Mouse (Mus musculus): ENCODE results near the gene Npff. TPM values are rescaled to one million over a fixed set of nuclear protein-coding genes. Genes with fewer than 3 reads are reported as not detected.

The Npff gene
- polyA plus RNA-seq, 1 experiment from 2014 or later = 7.1 TPM

DNA sequence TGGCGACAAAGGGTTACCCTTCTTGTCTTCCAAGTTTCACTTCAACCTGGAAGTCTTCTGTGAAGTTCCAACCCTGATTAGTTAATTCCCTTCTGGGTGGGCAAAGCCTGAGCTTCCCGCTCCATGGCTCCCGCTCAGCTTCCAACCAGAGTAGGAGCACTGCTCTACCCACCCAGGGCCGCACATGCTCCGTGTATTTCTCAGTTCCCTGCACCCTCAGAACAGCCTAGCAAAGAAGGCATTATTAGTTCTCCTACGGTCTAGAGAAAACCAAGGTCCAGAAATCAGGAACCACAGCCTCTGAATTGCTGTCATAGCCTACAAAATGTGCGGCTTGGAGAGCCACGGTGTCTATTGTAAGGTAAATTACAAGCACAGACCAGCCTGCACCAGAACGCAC is 14.6 kb downstream of the Npff start:
- Histone ChIP-seq H3K27me3 (no peaks in the 10 kb centered on the region), H3K27ac (peak overlapping the region; percentile 92), H3K4me1 (replicated peaks) (peaks cover 69% of the 10 kb centered on the region), H3K9ac (peak overlapping the region; percentile 81), H3K9me3 (no peaks in the 10 kb centered on the region), H3K36me3 (peaks cover 19% of the 10 kb centered on the region), H3K4me3 (peak overlapping the region; percentile 62), H3K4me2 (peak overlapping the region; percentile 80)
- peak; percentile 65 for ATAC-seq (ENCODE audit: low FRiP score)
- WGBS = 4% methylated on average over 9 of the region's 9 CpGs

- WGBS = 89% methylated on average over 3 of the region's 3 CpGs
- H3K4me2 ChIP-seq = no peak overlapping the region
- peaks cover 52% of the 10 kb centered on the region for H3K4me1 ChIP-seq (replicated peaks)
- H3K27ac ChIP-seq = no peak overlapping the region
- H3K9me3 ChIP-seq = no peaks in the 10 kb centered on the region
- H3K4me3 ChIP-seq = no peak overlapping the region
- H3K27me3 ChIP-seq = no peaks in the 10 kb centered on the region
- ATAC-seq (ENCODE audit: low FRiP score) = no peak
- no peak overlapping the region for H3K9ac ChIP-seq
- peaks cover 36% of the 10 kb centered on the region for H3K36me3 ChIP-seq
These were observed 16.4 kb downstream of the Npff start for GRCm38 (mm10) chr15:102508336-102508735.

GRCm38 (mm10) chr15:102507561-102507960 is 17.2 kb downstream of the Npff start:
- Histone ChIP-seq H3K4me1 (replicated peaks) (peaks cover 45% of the 10 kb centered on the region), H3K27me3 (no peaks in the 10 kb centered on the region), H3K9me3 (no peaks in the 10 kb centered on the region), H3K27ac (no peak overlapping the region), H3K9ac (no peak overlapping the region), H3K36me3 (peaks cover 44% of the 10 kb centered on the region), H3K4me3 (no peak overlapping the region), H3K4me2 (no peak overlapping the region)
- no peak for ATAC-seq (ENCODE audit: low FRiP score)

DNA sequence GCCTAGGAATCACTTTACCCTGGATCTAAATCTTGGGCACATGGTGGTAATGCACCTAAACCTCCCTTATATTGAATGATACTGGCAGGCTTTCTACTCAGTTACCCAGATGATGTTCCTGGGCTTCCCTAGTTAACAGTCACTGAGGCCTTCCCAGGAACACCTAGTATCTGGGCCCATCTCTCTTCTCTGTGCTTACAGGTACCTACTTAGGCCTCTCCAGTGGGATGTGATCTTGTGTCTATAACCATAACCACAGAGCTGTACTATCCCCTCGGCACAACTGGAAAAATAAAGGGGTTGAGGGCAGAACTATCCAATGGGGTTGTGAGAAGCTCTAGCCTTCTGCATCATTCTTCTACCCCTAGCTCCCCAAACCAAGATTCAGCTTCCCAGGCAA is 17.9 kb downstream of the Npff start:
- H3K36me3 ChIP-seq = peaks cover 51% of the 10 kb centered on the region
- H3K4me1 ChIP-seq (replicated peaks) = peaks cover 38% of the 10 kb centered on the region
- no peak overlapping the region for H3K27ac ChIP-seq
- H3K27me3 ChIP-seq = no peaks in the 10 kb centered on the region
- H3K9ac ChIP-seq = no peak overlapping the region
- ATAC-seq (ENCODE audit: low FRiP score) = no peak
- H3K9me3 ChIP-seq = no peaks in the 10 kb centered on the region
- no peak overlapping the region for H3K4me2 ChIP-seq
- H3K4me3 ChIP-seq = no peak overlapping the region
- 100% methylated on average over 1 of the region's 1 CpGs for WGBS

GRCm38 (mm10) chr15:102506464-102506830 is 18.3 kb downstream of the Npff start:
- no peak overlapping the region for H3K27ac ChIP-seq
- no peaks in the 10 kb centered on the region for H3K9me3 ChIP-seq
- H3K4me3 ChIP-seq = no peak overlapping the region
- no peak for ATAC-seq (ENCODE audit: low FRiP score)
- no peaks in the 10 kb centered on the region for H3K27me3 ChIP-seq
- 0 out of 2 replicates have a peak overlapping the region, but pooled peaks have one; percentile 15 for H3K9ac ChIP-seq
- peaks cover 34% of the 10 kb centered on the region for H3K4me1 ChIP-seq (replicated peaks)
- peaks cover 55% of the 10 kb centered on the region for H3K36me3 ChIP-seq
- H3K4me2 ChIP-seq = no peak overlapping the region
- WGBS = 71% methylated on average over 2 of the region's 2 CpGs

DNA sequence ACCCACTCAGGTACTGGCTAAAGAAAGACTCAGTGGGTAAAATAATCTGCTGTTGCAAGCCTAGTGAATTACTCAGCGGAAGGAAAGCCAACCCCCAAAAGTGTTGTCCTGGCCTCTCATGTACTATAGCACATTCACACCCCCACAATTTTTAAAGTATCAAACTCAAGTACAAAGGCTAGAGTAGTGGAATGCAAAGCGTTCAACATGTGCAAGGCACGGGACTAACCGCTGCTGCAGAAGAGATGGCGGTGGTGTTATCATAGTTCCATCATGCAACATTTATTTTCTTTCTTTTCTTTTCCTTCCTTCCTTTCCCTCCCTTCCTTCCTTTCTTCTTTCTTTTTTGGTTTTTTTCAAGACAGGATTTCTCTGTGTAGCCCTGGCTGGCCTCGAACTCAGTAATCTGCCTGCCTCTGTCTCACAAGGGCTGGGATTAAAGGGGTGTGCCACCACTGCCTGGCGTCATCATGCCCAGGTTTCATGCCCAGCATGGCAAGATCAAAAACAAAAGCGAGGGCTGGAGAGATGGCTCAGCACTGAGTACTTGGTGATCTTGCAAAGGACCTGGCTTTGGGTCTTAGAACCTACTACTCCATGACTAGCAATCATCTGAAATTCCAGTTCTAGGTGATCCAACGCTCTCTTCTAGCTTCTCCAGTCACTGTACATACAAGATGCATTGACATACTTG is 18.8 kb downstream of the Npff start:
- Histone ChIP-seq H3K4me2 (no peak overlapping the region), H3K9me3 (no peaks in the 10 kb centered on the region), H3K27me3 (no peaks in the 10 kb centered on the region), H3K9ac (0 out of 2 replicates have a peak overlapping the region, but pooled peaks have one; percentile 15), H3K36me3 (peaks cover 61% of the 10 kb centered on the region), H3K4me1 (replicated peaks) (peaks cover 29% of the 10 kb centered on the region), H3K4me3 (no peak overlapping the region), H3K27ac (no peak overlapping the region)
- 88% methylated on average over 9 of the region's 9 CpGs for WGBS
- no peak for ATAC-seq (ENCODE audit: low FRiP score)

GRCm38 (mm10) chr15:102505073-102505769 is 19.5 kb downstream of the Npff start:
- 0 out of 2 replicates have a peak overlapping the region, but pooled peaks have one; percentile 15 for H3K9ac ChIP-seq
- peaks cover 26% of the 10 kb centered on the region for H3K4me1 ChIP-seq (replicated peaks)
- no peak overlapping the region for H3K27ac ChIP-seq
- H3K9me3 ChIP-seq = no peaks in the 10 kb centered on the region
- 80% methylated on average over 12 of the region's 12 CpGs for WGBS
- H3K27me3 ChIP-seq = no peaks in the 10 kb centered on the region
- no peak overlapping the region for H3K4me3 ChIP-seq
- peaks cover 68% of the 10 kb centered on the region for H3K36me3 ChIP-seq
- ATAC-seq (ENCODE audit: low FRiP score) = no peak
- H3K4me2 ChIP-seq = no peak overlapping the region

DNA sequence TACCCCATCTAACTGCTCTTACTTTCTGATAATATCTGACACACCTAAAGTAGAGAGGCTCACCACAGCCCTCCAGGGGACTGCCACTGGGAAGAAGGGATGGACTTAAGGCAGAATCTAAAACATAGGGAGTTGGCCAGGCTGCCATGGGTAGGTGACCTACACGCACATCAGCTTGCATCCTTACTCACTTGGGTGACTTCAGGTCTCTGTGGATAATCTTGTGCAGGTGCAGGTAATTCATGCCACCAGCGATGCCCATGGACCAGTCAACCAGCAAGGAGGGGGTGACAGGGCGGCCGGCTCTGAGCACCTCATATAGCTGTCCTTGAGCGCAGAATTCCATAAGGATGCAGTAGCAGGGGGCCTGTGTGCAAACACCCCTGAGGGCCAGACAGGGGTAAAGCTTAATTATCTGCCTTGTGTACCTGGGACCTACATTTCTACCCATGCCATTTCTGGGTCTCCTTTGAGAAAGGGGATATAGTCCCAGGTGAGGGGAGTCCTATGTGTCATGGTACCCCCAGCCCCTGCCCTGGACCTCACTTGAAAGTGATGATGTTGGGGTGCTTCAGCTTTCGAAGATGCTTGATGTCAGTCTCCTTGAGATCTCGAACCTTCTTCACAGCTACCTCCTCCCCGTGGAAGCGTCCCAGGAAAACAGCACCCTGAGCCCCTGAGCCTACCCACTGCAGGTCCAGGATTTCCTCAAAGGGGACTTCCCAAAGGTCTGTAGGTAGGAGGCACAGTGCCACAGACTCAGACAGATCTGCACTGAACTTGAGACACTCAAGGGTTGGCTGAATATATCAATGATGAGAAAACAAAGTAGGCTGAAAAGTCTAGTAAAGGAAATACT is 20.6 kb downstream of the Npff start:
- ATAC-seq (ENCODE audit: low FRiP score) = no peak
- WGBS = 91% methylated on average over 9 of the region's 9 CpGs

GRCm38 (mm10) chr15:102503447-102503846 is 21.3 kb downstream of the Npff start, which contains the start of gene Gm10337:
Gm10337 (plus strand) TSS chr15:102503722.
- Histone ChIP-seq H3K27me3 (no peaks in the 10 kb centered on the region), H3K4me3 (no peak within 1 kb of the TSS), H3K9me3 (no peaks in the 10 kb centered on the region), H3K4me2 (no peak within 1 kb of the TSS), H3K36me3 (peaks cover 82% of the 10 kb centered on the region), H3K9ac (no peak within 1 kb of the TSS), H3K4me1 (replicated peaks) (peaks cover 10% of the 10 kb centered on the region), H3K27ac (no peak within 1 kb of the TSS)
- 93% methylated on average over 1 of the region's 1 CpGs for WGBS
- ATAC-seq (ENCODE audit: low FRiP score) = no peak

More for the DNA sequence above, 20.6 kb downstream of the Npff start:
- Histone ChIP-seq H3K4me1 (replicated peaks) (peaks cover 16% of the 10 kb centered on the region), H3K36me3 (peaks cover 78% of the 10 kb centered on the region), H3K4me3 (no peak overlapping the region), H3K27ac (no peak overlapping the region), H3K9ac (no peak overlapping the region), H3K27me3 (no peaks in the 10 kb centered on the region), H3K4me2 (no peak overlapping the region), H3K9me3 (no peaks in the 10 kb centered on the region)

- ATAC-seq (ENCODE audit: low FRiP score) = no peak
- Histone ChIP-seq H3K4me3 (no peak overlapping the region), H3K27me3 (no peaks in the 10 kb centered on the region), H3K4me1 (replicated peaks) (0 out of 2 replicates have a peak, but pooled peaks cover 7% of the 10 kb centered on the region), H3K4me2 (no peak overlapping the region), H3K9me3 (no peaks in the 10 kb centered on the region), H3K36me3 (peaks cover 82% of the 10 kb centered on the region), H3K27ac (no peak overlapping the region), H3K9ac (no peak overlapping the region)
- 77% methylated on average over 9 of the region's 9 CpGs for whole genome bisulfite sequencing
These were observed 22.4 kb downstream of the Npff start for GRCm38 (mm10) chr15:102502254-102502840.

DNA sequence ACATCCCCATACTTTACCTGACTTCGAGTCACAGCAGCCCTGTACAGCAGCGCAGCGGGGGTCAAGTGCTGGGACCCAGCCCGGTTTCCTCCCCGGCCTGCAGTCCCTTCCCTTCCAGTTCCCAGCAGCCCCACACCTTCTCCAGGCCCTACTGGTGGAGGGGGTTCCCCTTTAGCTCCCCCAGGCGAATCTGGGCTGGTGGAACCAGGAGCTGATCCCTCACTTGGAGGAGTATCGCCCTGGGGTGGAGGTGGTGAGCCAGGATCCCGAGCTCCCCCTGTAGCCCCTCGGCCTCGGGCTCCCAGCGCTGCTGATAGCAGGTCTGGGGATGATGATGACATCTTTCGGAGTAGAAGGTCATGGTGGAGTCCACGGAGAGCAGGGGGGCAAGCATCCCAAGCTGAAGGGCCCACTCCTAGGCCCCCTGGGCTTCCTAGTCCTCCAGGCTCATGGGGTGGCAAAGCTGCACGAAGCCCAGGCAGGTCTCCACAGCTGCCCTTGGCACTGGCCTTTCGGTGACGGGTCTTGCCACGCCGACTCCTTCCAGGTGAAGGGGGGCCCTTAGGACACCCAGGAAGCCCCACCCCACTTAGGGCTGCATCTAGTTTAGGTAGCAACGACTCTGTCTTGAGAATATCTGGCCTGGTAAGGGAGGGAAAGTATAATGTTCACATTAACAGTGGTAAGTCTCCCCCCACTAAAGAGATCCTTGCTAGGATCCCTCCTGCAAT is 23.5 kb downstream of the Npff start:
- no peak for ATAC-seq (ENCODE audit: low FRiP score)
- Histone ChIP-seq H3K9ac (no peak overlapping the region), H3K4me3 (no peak overlapping the region), H3K4me2 (no peak overlapping the region), H3K4me1 (replicated peaks) (no peaks in the 10 kb centered on the region), H3K27me3 (no peaks in the 10 kb centered on the region), H3K36me3 (peaks cover 91% of the 10 kb centered on the region), H3K27ac (no peak overlapping the region), H3K9me3 (no peaks in the 10 kb centered on the region)
- WGBS = 90% methylated on average over 19 of the region's 19 CpGs

Measured in hindbrain, embryonic 13.5 days (tissue).